Mouse (Mus musculus) bone marrow macrophage, adult 2 months (primary cell): Measurements from ENCODE around the gene Pip5k1b.

ENCODE experiments used
- CTCF ChIP-seq: IDR thresholded peaks from 2 replicates; pipeline ENCODE4 v1.5.1; 2012; ENCODE audit warnings: low read depth, mild to moderate bottlenecking, low read length, moderate library complexity
- POLR2A ChIP-seq: IDR thresholded peaks from 2 replicates; pipeline ENCODE4 v1.6.1; 2012; ENCODE audit warnings: mild to moderate bottlenecking, low read depth, low read length, borderline replicate concordance

DNA sequence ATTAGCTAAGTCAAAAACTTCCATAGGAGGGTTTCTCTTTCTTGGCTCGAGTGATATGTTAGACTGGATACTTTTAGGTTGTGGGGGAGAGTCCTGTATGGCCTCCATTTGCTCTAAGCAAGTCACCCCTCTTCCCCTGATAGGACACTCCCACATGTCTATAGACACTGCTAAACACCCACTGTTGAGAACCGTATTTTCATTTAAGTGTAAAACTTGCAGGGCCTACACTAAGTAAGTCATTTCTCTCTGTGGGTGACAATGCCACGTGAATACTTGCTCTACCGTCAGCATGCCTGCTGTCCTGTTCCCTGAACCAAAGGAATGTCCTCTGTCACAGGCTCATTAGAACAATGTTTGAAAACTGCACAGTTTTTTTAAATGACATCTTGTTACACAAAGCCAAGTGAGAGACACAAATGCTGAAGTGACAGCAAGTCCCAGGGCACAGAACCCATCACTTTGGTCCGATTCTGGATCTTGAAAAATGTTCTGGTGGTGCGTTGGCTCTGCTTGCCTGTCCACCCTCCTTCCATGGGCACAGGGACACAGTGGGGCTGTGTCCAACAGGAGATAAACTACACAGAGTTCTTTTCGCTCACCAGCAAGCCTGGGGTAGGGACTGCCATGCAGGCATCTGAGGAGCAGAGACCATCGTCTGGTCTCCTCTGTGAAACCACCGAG is 138.6 kb downstream of the Pip5k1b start:
- TF ChIP-seq CTCF (no peak), POLR2A (no peak)
